Mouse (Mus musculus): ENCODE measurements at regions not wholly inside any gene's neighbourhood (a gene's known extent, or its start where the extent isn't known, plus 50 kb on each side); places are given as distances from the start of the nearest gene placed in this dataset.
"Not testable (repeated sequence)": the region's sequence is repeated elsewhere in the genome, so short reads cannot be mapped to it uniquely, and the experiment has no call there.

- 28% methylated on average over 1 of the region's 1 CpGs for WGBS (ENCODE audit: insufficient replicate concordance)
- Histone ChIP-seq H3K4me3 (ENCODE audit: low read depth, low read length) (no peak overlapping the region), H3K4me1 (ENCODE audit: control insufficient read depth, low read depth, low read length) (no peaks in the 10 kb centered on the region), H3K9me3 (replicated peaks; ENCODE audit: control insufficient read depth, low read length) (no peaks in the 10 kb centered on the region), H3K36me3 (ENCODE audit: control insufficient read depth, insufficient read depth) (no peaks in the 10 kb centered on the region), H3K27ac (ENCODE audit: low read length) (no peak overlapping the region), H3K9ac (ENCODE audit: low read depth, low read length) (no peak overlapping the region), H3K27me3 (ENCODE audit: control insufficient read depth, insufficient read depth, low read depth, low read length) (no peaks in the 10 kb centered on the region), H3K4me2 (ENCODE audit: low read depth, low read length) (no peak overlapping the region)
- ATAC-seq (ENCODE audit: low read depth), result no peak
Observed at GRCm38 (mm10) chr15:8783036-8783435, 72.5 kb upstream of the Slc1a3 start.

GRCm38 (mm10) chr15:8782131-8782507 lies 71.6 kb upstream of the Slc1a3 start:
- no peak overlapping the region for H3K4me3 ChIP-seq (ENCODE audit: low read depth, low read length)
- H3K36me3 ChIP-seq (ENCODE audit: control insufficient read depth, insufficient read depth), result no peaks in the 10 kb centered on the region
- no peak overlapping the region for H3K27ac ChIP-seq (ENCODE audit: low read length)
- no peak for ATAC-seq (ENCODE audit: low read depth)
- 71% methylated on average over 10 of the region's 10 CpGs for WGBS (ENCODE audit: insufficient replicate concordance)
- no peak overlapping the region for H3K4me2 ChIP-seq (ENCODE audit: low read depth, low read length)
- no peak overlapping the region for H3K9ac ChIP-seq (ENCODE audit: low read depth, low read length)
- H3K27me3 ChIP-seq (ENCODE audit: control insufficient read depth, insufficient read depth, low read depth, low read length), result no peaks in the 10 kb centered on the region
- no peaks in the 10 kb centered on the region for H3K9me3 ChIP-seq (replicated peaks; ENCODE audit: control insufficient read depth, low read length)
- no peaks in the 10 kb centered on the region for H3K4me1 ChIP-seq (ENCODE audit: control insufficient read depth, low read depth, low read length)

GRCm38 (mm10) chr15:8781159-8782130 lies 70.9 kb upstream of the Slc1a3 start:
- no peaks in the 10 kb centered on the region for H3K4me1 ChIP-seq (ENCODE audit: control insufficient read depth, low read depth, low read length)
- whole genome bisulfite sequencing (ENCODE audit: insufficient replicate concordance), result 81% methylated on average over 28 of the region's 28 CpGs

GRCm38 (mm10) chr15:8780371-8780866 lies 69.9 kb upstream of the Slc1a3 start:
- Histone ChIP-seq H3K9me3 (replicated peaks; ENCODE audit: control insufficient read depth, low read length) (no peaks in the 10 kb centered on the region), H3K4me3 (ENCODE audit: low read depth, low read length) (no peak overlapping the region), H3K36me3 (ENCODE audit: control insufficient read depth, insufficient read depth) (no peaks in the 10 kb centered on the region), H3K4me2 (ENCODE audit: low read depth, low read length) (no peak overlapping the region), H3K4me1 (ENCODE audit: control insufficient read depth, low read depth, low read length) (no peaks in the 10 kb centered on the region), H3K27me3 (ENCODE audit: control insufficient read depth, insufficient read depth, low read depth, low read length) (no peaks in the 10 kb centered on the region), H3K27ac (ENCODE audit: low read length) (no peak overlapping the region), H3K9ac (ENCODE audit: low read depth, low read length) (no peak overlapping the region)
- WGBS (ENCODE audit: insufficient replicate concordance), result 73% methylated on average over 5 of the region's 5 CpGs
- ATAC-seq (ENCODE audit: low read depth), result no peak

More at GRCm38 (mm10) chr15:8781159-8782130, 70.9 kb upstream of the Slc1a3 start:
- Histone ChIP-seq H3K4me2 (ENCODE audit: low read depth, low read length) (no peak overlapping the region), H3K27me3 (ENCODE audit: control insufficient read depth, insufficient read depth, low read depth, low read length) (no peaks in the 10 kb centered on the region), H3K9me3 (replicated peaks; ENCODE audit: control insufficient read depth, low read length) (no peaks in the 10 kb centered on the region), H3K4me3 (ENCODE audit: low read depth, low read length) (no peak overlapping the region), H3K36me3 (ENCODE audit: control insufficient read depth, insufficient read depth) (no peaks in the 10 kb centered on the region), H3K9ac (ENCODE audit: low read depth, low read length) (no peak overlapping the region), H3K27ac (ENCODE audit: low read length) (no peak overlapping the region)
- no peak for ATAC-seq (ENCODE audit: low read depth)

GRCm38 (mm10) chr15:8767624-8768571 lies 57.3 kb upstream of the Slc1a3 start:
- Histone ChIP-seq H3K27ac (ENCODE audit: low read length) (peak overlapping the region; percentile 77), H3K9ac (ENCODE audit: low read depth, low read length) (no peak overlapping the region), H3K4me1 (ENCODE audit: control insufficient read depth, low read depth, low read length) (peaks cover 18% of the 10 kb centered on the region), H3K36me3 (ENCODE audit: control insufficient read depth, insufficient read depth) (no peaks in the 10 kb centered on the region), H3K4me2 (ENCODE audit: low read depth, low read length) (no peak overlapping the region), H3K27me3 (ENCODE audit: control insufficient read depth, insufficient read depth, low read depth, low read length) (no peaks in the 10 kb centered on the region), H3K4me3 (ENCODE audit: low read depth, low read length) (no peak overlapping the region), H3K9me3 (replicated peaks; ENCODE audit: control insufficient read depth, low read length) (no peaks in the 10 kb centered on the region)
- 48% methylated on average over 16 of the region's 16 CpGs for WGBS (ENCODE audit: insufficient replicate concordance)
- peak; percentile 90 for ATAC-seq (ENCODE audit: low read depth)

- not testable (repeated sequence) for ATAC-seq (ENCODE audit: low read depth); H3K36me3 ChIP-seq (ENCODE audit: control insufficient read depth, insufficient read depth); H3K4me3 ChIP-seq (ENCODE audit: low read depth, low read length); H3K27me3 ChIP-seq (ENCODE audit: control insufficient read depth, insufficient read depth, low read depth, low read length); H3K9me3 ChIP-seq (replicated peaks; ENCODE audit: control insufficient read depth, low read length); H3K9ac ChIP-seq (ENCODE audit: low read depth, low read length); H3K4me2 ChIP-seq (ENCODE audit: low read depth, low read length)
- peak overlapping the region; percentile 67 for H3K27ac ChIP-seq (ENCODE audit: low read length)
- peaks cover 31% of the 10 kb centered on the region for H3K4me1 ChIP-seq (ENCODE audit: control insufficient read depth, low read depth, low read length)
Observed at GRCm38 (mm10) chr15:8766208-8766607, 55.6 kb upstream of the Slc1a3 start.

- Histone ChIP-seq H3K9me3 (replicated peaks; ENCODE audit: control insufficient read depth, low read length) (no peaks in the 10 kb centered on the region), H3K36me3 (ENCODE audit: control insufficient read depth, insufficient read depth) (no peaks in the 10 kb centered on the region), H3K4me3 (ENCODE audit: low read depth, low read length) (no peak overlapping the region; the same call in 1 of the 2 replicates), H3K4me2 (ENCODE audit: low read depth, low read length) (peak overlapping the region; percentile 59), H3K27me3 (ENCODE audit: control insufficient read depth, insufficient read depth, low read depth, low read length) (no peaks in the 10 kb centered on the region), H3K27ac (ENCODE audit: low read length) (peak overlapping the region; percentile 93), H3K9ac (ENCODE audit: low read depth, low read length) (peak overlapping the region; percentile 47; the same call in 1 of the 2 replicates), H3K4me1 (ENCODE audit: control insufficient read depth, low read depth, low read length) (peaks cover 28% of the 10 kb centered on the region)
- ATAC-seq (ENCODE audit: low read depth), result peak; percentile 86
- 8% methylated on average over 9 of the region's 9 CpGs for WGBS (ENCODE audit: insufficient replicate concordance)
Observed at GRCm38 (mm10) chr15:8761741-8762271, 51.2 kb upstream of the Slc1a3 start.

- H3K4me2 ChIP-seq (ENCODE audit: low read depth, low read length), result peak overlapping the region; percentile 59
- peak; percentile 96 for ATAC-seq (ENCODE audit: low read depth)
- no peaks in the 10 kb centered on the region for H3K36me3 ChIP-seq (ENCODE audit: control insufficient read depth, insufficient read depth)
- H3K4me3 ChIP-seq (ENCODE audit: low read depth, low read length), result no peak overlapping the region
- H3K27me3 ChIP-seq (ENCODE audit: control insufficient read depth, insufficient read depth, low read depth, low read length), result no peaks in the 10 kb centered on the region
- 20% methylated on average over 5 of the region's 5 CpGs for WGBS (ENCODE audit: insufficient replicate concordance)
- H3K27ac ChIP-seq (ENCODE audit: low read length), result peak overlapping the region; percentile 93
- H3K9ac ChIP-seq (ENCODE audit: low read depth, low read length), result no peak overlapping the region
- no peaks in the 10 kb centered on the region for H3K9me3 ChIP-seq (replicated peaks; ENCODE audit: control insufficient read depth, low read length)
- H3K4me1 ChIP-seq (ENCODE audit: control insufficient read depth, low read depth, low read length), result peaks cover 28% of the 10 kb centered on the region
Observed at GRCm38 (mm10) chr15:8761132-8761531, 50.6 kb upstream of the Slc1a3 start.

Measured in liver, embryonic 16.5 days (tissue).